Mouse (Mus musculus): ENCODE measurements at regions not wholly inside any gene's neighbourhood (a gene's known extent, or its start where the extent isn't known, plus 50 kb on each side); places are given as distances from the start of the nearest gene placed in this dataset.

DNA sequence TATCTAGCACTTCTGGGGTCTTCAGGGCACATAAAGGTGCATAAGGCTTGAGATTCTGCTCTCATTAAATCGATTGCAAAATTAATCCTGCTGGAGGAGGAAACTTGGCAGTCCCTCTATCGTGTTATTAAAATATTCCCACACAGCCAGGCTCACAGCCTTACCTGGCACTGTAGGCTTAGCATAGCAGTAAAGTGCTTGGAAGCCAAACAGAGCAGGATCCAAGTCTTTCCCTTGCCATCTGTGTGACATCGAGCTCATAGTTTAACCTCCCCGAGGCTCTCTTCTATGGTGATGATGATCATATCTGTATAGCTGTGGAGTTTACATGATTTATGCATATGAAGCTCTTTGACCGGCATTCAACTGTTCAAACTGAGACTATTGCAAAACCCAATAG lies 197.6 kb downstream of the Snx19 start:
- Histone ChIP-seq H3K9ac (ENCODE audit: low read depth, low read length, severe bottlenecking) (no peak overlapping the region), H3K4me3 (replicated peaks; ENCODE audit: low read length) (no peak overlapping the region)
- 67% methylated on average over 5 of the region's 5 CpGs for WGBS

DNA sequence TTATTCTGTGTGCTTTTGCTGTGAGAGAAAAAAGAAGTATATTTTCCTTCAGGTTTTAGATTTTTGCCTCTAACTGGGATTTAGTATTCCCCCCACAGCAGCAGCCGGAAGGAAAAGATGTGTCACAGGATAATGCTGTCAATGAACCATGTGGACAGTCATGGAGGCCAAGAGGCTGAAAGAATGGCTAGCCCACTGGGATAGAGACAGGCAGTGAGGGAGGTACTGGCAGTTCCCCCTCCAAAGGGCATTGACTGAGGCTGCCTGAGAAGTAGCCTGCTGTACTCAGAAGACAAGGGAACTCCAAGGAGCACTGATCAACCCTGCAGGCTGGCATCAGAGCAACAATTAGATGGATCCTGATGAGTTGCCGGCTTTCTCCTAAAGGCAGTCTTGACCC lies 192.4 kb downstream of the Snx19 start:
- H3K27me3 ChIP-seq (ENCODE audit: control insufficient read depth, insufficient read depth, low read length): no peaks in the 10 kb centered on the region
- no peak for ATAC-seq (ENCODE audit: low FRiP score, low read depth)
- no peaks in the 10 kb centered on the region for H3K36me3 ChIP-seq (ENCODE audit: control insufficient read depth, insufficient read depth, low read length)
- H3K4me3 ChIP-seq (replicated peaks; ENCODE audit: low read length): no peak overlapping the region
- TF ChIP-seq POLR2A (IDR thresholded peaks at IDR 0.05; ENCODE audit: borderline replicate concordance, extremely low read depth, insufficient read depth, insufficient read length): no peak
- no peak overlapping the region for H3K9ac ChIP-seq (ENCODE audit: low read depth, low read length, severe bottlenecking)
- no peak for DNase-seq (ENCODE audit: low spot score)
- H3K27ac ChIP-seq (replicated peaks; ENCODE audit: low read depth, low read length): no peak overlapping the region
- no peaks in the 10 kb centered on the region for H3K9me3 ChIP-seq (ENCODE audit: control insufficient read depth, low read length)
- whole genome bisulfite sequencing: 85% methylated on average over 2 of the region's 2 CpGs
- H3K4me1 ChIP-seq (ENCODE audit: control insufficient read depth, insufficient read depth, low read length): 0 out of 2 replicates have a peak, but pooled peaks cover 5% of the 10 kb centered on the region
- no peak overlapping the region for H3K4me2 ChIP-seq (replicated peaks; ENCODE audit: low read depth, low read length, severe bottlenecking)

More for the DNA sequence above, 197.6 kb downstream of the Snx19 start:
- Histone ChIP-seq H3K36me3 (ENCODE audit: control insufficient read depth, insufficient read depth, low read length) (no peaks in the 10 kb centered on the region), H3K27ac (replicated peaks; ENCODE audit: low read depth, low read length) (peak overlapping the region; percentile 59), H3K4me2 (replicated peaks; ENCODE audit: low read depth, low read length, severe bottlenecking) (no peak overlapping the region), H3K27me3 (ENCODE audit: control insufficient read depth, insufficient read depth, low read length) (no peaks in the 10 kb centered on the region), H3K9me3 (ENCODE audit: control insufficient read depth, low read length) (no peaks in the 10 kb centered on the region), H3K4me1 (ENCODE audit: control insufficient read depth, insufficient read depth, low read length) (peaks cover 27% of the 10 kb centered on the region)
- no peak for TF ChIP-seq POLR2A (IDR thresholded peaks at IDR 0.05; ENCODE audit: borderline replicate concordance, extremely low read depth, insufficient read depth, insufficient read length)
- DNase-seq (ENCODE audit: low spot score) (no peak), ATAC-seq (ENCODE audit: low FRiP score, low read depth) (peak; percentile 40; the same call in 1 of the 2 replicates)

DNA sequence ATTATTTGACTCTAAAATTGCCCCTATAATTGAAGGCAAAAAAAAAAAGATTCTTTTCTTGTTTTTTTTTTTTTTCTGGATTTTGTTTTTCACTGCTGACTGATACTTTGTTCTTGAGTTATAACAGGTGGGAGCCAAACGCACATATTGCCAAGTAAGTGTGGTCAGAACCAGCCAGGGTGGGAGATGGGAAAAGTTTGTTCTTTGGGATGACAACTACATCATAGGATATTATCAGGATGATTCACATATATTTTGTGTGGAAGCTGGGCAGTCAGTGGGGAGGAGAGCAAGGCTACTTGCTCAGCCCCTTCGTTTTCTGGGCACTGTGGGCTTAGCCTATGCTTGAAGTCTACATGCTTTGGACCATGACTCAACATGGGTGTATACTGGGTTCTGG lies 191.3 kb downstream of the Snx19 start:
- TF ChIP-seq POLR2A (IDR thresholded peaks at IDR 0.05; ENCODE audit: borderline replicate concordance, extremely low read depth, insufficient read depth, insufficient read length): no peak
- H3K4me3 ChIP-seq (replicated peaks; ENCODE audit: low read length): no peak overlapping the region
- no peak for ATAC-seq (ENCODE audit: low FRiP score, low read depth)
- no peak overlapping the region for H3K4me2 ChIP-seq (replicated peaks; ENCODE audit: low read depth, low read length, severe bottlenecking)
- no peaks in the 10 kb centered on the region for H3K27me3 ChIP-seq (ENCODE audit: control insufficient read depth, insufficient read depth, low read length)
- H3K9me3 ChIP-seq (ENCODE audit: control insufficient read depth, low read length): no peaks in the 10 kb centered on the region
- no peak for DNase-seq (ENCODE audit: low spot score)
- no peaks in the 10 kb centered on the region for H3K36me3 ChIP-seq (ENCODE audit: control insufficient read depth, insufficient read depth, low read length)
- no peaks in the 10 kb centered on the region for H3K4me1 ChIP-seq (ENCODE audit: control insufficient read depth, insufficient read depth, low read length)
- H3K9ac ChIP-seq (ENCODE audit: low read depth, low read length, severe bottlenecking): no peak overlapping the region
- H3K27ac ChIP-seq (replicated peaks; ENCODE audit: low read depth, low read length): no peak overlapping the region
- 73% methylated on average over 2 of the region's 2 CpGs for WGBS

DNA sequence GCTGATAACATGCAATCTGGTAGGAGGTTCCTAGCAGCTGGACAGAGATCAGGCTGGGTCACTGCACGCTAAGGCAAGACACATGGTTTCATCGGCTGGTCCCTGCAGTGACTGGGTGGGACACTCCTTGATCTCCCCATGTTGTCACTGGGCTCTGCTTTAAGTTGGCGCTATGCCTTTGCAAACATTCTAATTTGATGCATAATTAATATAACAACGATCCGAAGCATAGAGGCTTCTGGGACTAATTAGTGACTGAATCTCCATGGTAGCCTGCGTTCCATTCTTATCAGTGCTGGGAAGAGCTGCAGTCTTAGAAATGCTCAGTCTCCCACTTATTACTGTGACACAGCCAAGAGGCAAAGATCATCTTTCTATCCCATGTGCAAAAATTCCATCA lies 186.8 kb downstream of the Snx19 start:
- no peak for DNase-seq (ENCODE audit: low spot score)
- Histone ChIP-seq H3K27me3 (ENCODE audit: control insufficient read depth, insufficient read depth, low read length) (no peaks in the 10 kb centered on the region), H3K9ac (ENCODE audit: low read depth, low read length, severe bottlenecking) (no peak overlapping the region), H3K4me1 (ENCODE audit: control insufficient read depth, insufficient read depth, low read length) (no peaks in the 10 kb centered on the region), H3K9me3 (ENCODE audit: control insufficient read depth, low read length) (no peaks in the 10 kb centered on the region), H3K36me3 (ENCODE audit: control insufficient read depth, insufficient read depth, low read length) (no peaks in the 10 kb centered on the region), H3K4me3 (replicated peaks; ENCODE audit: low read length) (no peak overlapping the region), H3K27ac (replicated peaks; ENCODE audit: low read depth, low read length) (no peak overlapping the region), H3K4me2 (replicated peaks; ENCODE audit: low read depth, low read length, severe bottlenecking) (no peak overlapping the region)
- 77% methylated on average over 6 of the region's 6 CpGs for WGBS
- ATAC-seq (ENCODE audit: low FRiP score, low read depth): no peak
- TF ChIP-seq POLR2A (IDR thresholded peaks at IDR 0.05; ENCODE audit: borderline replicate concordance, extremely low read depth, insufficient read depth, insufficient read length): no peak

DNA sequence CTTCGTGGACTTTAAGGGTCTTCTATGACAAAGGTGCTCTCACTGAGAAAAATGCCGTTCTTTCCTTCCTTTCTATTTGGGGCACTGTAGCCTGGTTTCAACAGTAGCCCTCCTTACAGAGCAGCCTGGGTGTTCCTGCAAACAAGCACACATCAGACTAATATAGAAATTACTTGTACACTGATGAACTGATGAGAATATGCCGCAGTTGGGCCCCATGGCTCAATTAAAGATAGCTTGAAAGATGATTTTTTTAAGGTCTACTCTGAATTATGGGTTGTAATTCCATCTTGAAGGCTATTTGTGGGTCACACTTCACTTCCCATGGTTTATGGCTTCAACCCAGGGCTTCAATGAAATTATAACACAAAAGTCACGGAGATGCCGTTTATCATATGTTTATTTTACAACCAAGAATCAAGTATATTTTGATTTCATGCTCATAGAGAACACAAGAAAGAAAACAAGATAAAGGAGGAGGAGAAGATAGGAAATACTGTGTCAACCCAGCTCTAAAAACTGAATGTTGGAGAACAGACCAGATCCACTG lies 186.2 kb downstream of the Snx19 start:
- ATAC-seq (ENCODE audit: low FRiP score, low read depth) (no peak), DNase-seq (ENCODE audit: low spot score) (no peak)
- WGBS: 84% methylated on average over 5 of the region's 5 CpGs

GRCm38 (mm10) chr9:30610328-30610727 lies 183.4 kb downstream of the Snx19 start:
- no peak overlapping the region for H3K9ac ChIP-seq (ENCODE audit: low read depth, low read length, severe bottlenecking)
- no peaks in the 10 kb centered on the region for H3K27me3 ChIP-seq (ENCODE audit: control insufficient read depth, insufficient read depth, low read length)
- H3K36me3 ChIP-seq (ENCODE audit: control insufficient read depth, insufficient read depth, low read length): no peaks in the 10 kb centered on the region
- no peak overlapping the region for H3K4me2 ChIP-seq (replicated peaks; ENCODE audit: low read depth, low read length, severe bottlenecking)
- no peak overlapping the region for H3K27ac ChIP-seq (replicated peaks; ENCODE audit: low read depth, low read length)
- H3K9me3 ChIP-seq (ENCODE audit: control insufficient read depth, low read length): no peaks in the 10 kb centered on the region
- no peaks in the 10 kb centered on the region for H3K4me1 ChIP-seq (ENCODE audit: control insufficient read depth, insufficient read depth, low read length)
- no peak for TF ChIP-seq POLR2A (IDR thresholded peaks at IDR 0.05; ENCODE audit: borderline replicate concordance, extremely low read depth, insufficient read depth, insufficient read length)
- H3K4me3 ChIP-seq (replicated peaks; ENCODE audit: low read length): no peak overlapping the region
- 69% methylated on average over 7 of the region's 7 CpGs for WGBS
- DNase-seq (ENCODE audit: low spot score) (no peak), ATAC-seq (ENCODE audit: low FRiP score, low read depth) (no peak)

More for the DNA sequence above, 186.2 kb downstream of the Snx19 start:
- Histone ChIP-seq H3K4me1 (ENCODE audit: control insufficient read depth, insufficient read depth, low read length) (no peaks in the 10 kb centered on the region), H3K36me3 (ENCODE audit: control insufficient read depth, insufficient read depth, low read length) (no peaks in the 10 kb centered on the region), H3K4me2 (replicated peaks; ENCODE audit: low read depth, low read length, severe bottlenecking) (no peak overlapping the region), H3K27me3 (ENCODE audit: control insufficient read depth, insufficient read depth, low read length) (no peaks in the 10 kb centered on the region), H3K27ac (replicated peaks; ENCODE audit: low read depth, low read length) (no peak overlapping the region), H3K9me3 (ENCODE audit: control insufficient read depth, low read length) (no peaks in the 10 kb centered on the region), H3K4me3 (replicated peaks; ENCODE audit: low read length) (no peak overlapping the region), H3K9ac (ENCODE audit: low read depth, low read length, severe bottlenecking) (no peak overlapping the region)
- TF ChIP-seq POLR2A (IDR thresholded peaks at IDR 0.05; ENCODE audit: borderline replicate concordance, extremely low read depth, insufficient read depth, insufficient read length): no peak

Measured in limb, embryonic 14.5 days (tissue).